Mouse (Mus musculus): ENCODE measurements at regions not wholly inside any gene's neighbourhood (a gene's known extent, or its start where the extent isn't known, plus 50 kb on each side); places are given as distances from the start of the nearest gene placed in this dataset.

DNA sequence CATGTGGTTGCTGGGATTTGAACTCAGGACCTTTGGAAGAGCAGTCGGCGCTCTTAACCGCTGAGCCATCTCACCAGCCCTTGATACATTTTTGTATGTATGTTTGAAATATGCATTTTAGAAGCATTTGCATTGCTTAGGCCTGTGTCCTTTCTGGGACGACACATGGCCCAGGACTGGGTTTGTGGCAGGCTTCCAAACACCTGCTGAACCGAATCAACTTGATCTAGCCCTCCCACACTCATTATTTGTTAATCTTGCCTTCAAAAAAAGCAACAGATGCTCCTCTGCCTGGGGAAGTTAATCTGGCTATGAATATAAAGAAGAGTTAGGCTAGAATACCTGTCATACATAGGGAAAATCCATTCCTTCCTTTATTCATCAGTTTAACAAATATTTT is 123.7 kb upstream of the Tmem164 start:
- WGBS = 80% methylated on average over 5 of the region's 5 CpGs
- no peak for DNase-seq (ENCODE audit: low spot score)
- Histone ChIP-seq H3K4me1 (ENCODE audit: insufficient read depth, low read depth, low read length) (no peaks in the 10 kb centered on the region), H3K9ac (replicated peaks; ENCODE audit: low read depth) (no peak overlapping the region), H3K36me3 (ENCODE audit: insufficient read depth, low read length) (no peaks in the 10 kb centered on the region), H3K27ac (ENCODE audit: low read length) (no peak overlapping the region), H3K4me2 (replicated peaks; ENCODE audit: low read depth, low read length) (no peak overlapping the region), H3K9me3 (ENCODE audit: low read length) (no peaks in the 10 kb centered on the region), H3K4me3 (ENCODE audit: low read depth, low read length) (no peak overlapping the region), H3K27me3 (replicated peaks; ENCODE audit: insufficient read depth, low read length) (no peaks in the 10 kb centered on the region)
- TF ChIP-seq CTCF (IDR thresholded peaks at IDR 0.05) (no peak), EP300 (IDR thresholded peaks at IDR 0.05) (no peak)
- ATAC-seq = no peak

GRCm38 (mm10) chrX:142560209-142560912 is 120.8 kb upstream of the Tmem164 start:
- peak; percentile 14 for DNase-seq (ENCODE audit: low spot score)
- TF ChIP-seq EP300 (IDR thresholded peaks at IDR 0.05) (no peak), CTCF (IDR thresholded peaks at IDR 0.05) (peak; percentile 32; the same call in 1 of the 2 replicates)
- WGBS = 53% methylated on average over 2 of the region's 2 CpGs

DNA sequence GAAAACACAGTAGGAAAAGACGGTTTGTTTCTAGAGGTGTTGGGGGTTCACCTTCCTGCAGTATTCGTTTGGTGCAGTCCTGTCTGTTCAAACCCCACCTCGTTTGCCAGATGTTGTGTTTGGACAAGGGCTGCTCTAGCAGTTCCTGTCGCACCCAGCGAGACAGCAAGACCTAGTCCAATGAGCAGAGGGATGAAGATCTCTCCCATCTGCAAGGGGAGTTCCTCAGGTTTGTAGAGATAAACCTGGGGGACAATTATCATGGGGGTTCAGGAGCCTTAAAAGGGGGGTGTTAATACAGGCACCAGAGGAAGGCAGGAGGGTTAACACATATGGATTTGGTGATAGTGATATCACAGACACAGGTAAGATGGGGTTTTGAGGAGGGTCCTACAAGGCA is 119.4 kb upstream of the Tmem164 start:
- ATAC-seq (no peak), DNase-seq (ENCODE audit: low spot score) (no peak)
- TF ChIP-seq CTCF (IDR thresholded peaks at IDR 0.05) = no peak
- no peak for TF ChIP-seq EP300 (IDR thresholded peaks at IDR 0.05)
- no peaks in the 10 kb centered on the region for H3K27me3 ChIP-seq (replicated peaks; ENCODE audit: insufficient read depth, low read length)
- H3K27ac ChIP-seq (ENCODE audit: low read length) = no peak overlapping the region
- no peaks in the 10 kb centered on the region for H3K36me3 ChIP-seq (ENCODE audit: insufficient read depth, low read length)
- no peak overlapping the region for H3K9ac ChIP-seq (replicated peaks; ENCODE audit: low read depth)
- WGBS = 61% methylated on average over 5 of the region's 5 CpGs
- H3K4me3 ChIP-seq (ENCODE audit: low read depth, low read length) = no peak overlapping the region
- H3K9me3 ChIP-seq (ENCODE audit: low read length) = no peaks in the 10 kb centered on the region
- no peaks in the 10 kb centered on the region for H3K4me1 ChIP-seq (ENCODE audit: insufficient read depth, low read depth, low read length)
- H3K4me2 ChIP-seq (replicated peaks; ENCODE audit: low read depth, low read length) = no peak overlapping the region

More at GRCm38 (mm10) chrX:142560209-142560912, 120.8 kb upstream of the Tmem164 start:
- Histone ChIP-seq H3K4me2 (replicated peaks; ENCODE audit: low read depth, low read length) (no peak overlapping the region), H3K4me3 (ENCODE audit: low read depth, low read length) (no peak overlapping the region), H3K36me3 (ENCODE audit: insufficient read depth, low read length) (no peaks in the 10 kb centered on the region), H3K9me3 (ENCODE audit: low read length) (no peaks in the 10 kb centered on the region), H3K9ac (replicated peaks; ENCODE audit: low read depth) (no peak overlapping the region), H3K4me1 (ENCODE audit: insufficient read depth, low read depth, low read length) (no peaks in the 10 kb centered on the region), H3K27me3 (replicated peaks; ENCODE audit: insufficient read depth, low read length) (no peaks in the 10 kb centered on the region), H3K27ac (ENCODE audit: low read length) (no peak overlapping the region)
- no peak for ATAC-seq

- no peak overlapping the region for H3K4me3 ChIP-seq (ENCODE audit: low read depth, low read length)
- no peak for ATAC-seq
- TF ChIP-seq CTCF (IDR thresholded peaks at IDR 0.05) (no peak), EP300 (IDR thresholded peaks at IDR 0.05) (no peak)
- H3K4me1 ChIP-seq (ENCODE audit: insufficient read depth, low read depth, low read length) = no peaks in the 10 kb centered on the region
- H3K27ac ChIP-seq (ENCODE audit: low read length) = no peak overlapping the region
- WGBS = 63% methylated on average over 9 of the region's 9 CpGs
- no peak overlapping the region for H3K9ac ChIP-seq (replicated peaks; ENCODE audit: low read depth)
- no peaks in the 10 kb centered on the region for H3K27me3 ChIP-seq (replicated peaks; ENCODE audit: insufficient read depth, low read length)
- DNase-seq (ENCODE audit: low spot score) = no peak
- no peaks in the 10 kb centered on the region for H3K36me3 ChIP-seq (ENCODE audit: insufficient read depth, low read length)
- no peak overlapping the region for H3K4me2 ChIP-seq (replicated peaks; ENCODE audit: low read depth, low read length)
- H3K9me3 ChIP-seq (ENCODE audit: low read length) = no peaks in the 10 kb centered on the region
These were observed 117.0 kb upstream of the Tmem164 start for GRCm38 (mm10) chrX:142564186-142564585.

DNA sequence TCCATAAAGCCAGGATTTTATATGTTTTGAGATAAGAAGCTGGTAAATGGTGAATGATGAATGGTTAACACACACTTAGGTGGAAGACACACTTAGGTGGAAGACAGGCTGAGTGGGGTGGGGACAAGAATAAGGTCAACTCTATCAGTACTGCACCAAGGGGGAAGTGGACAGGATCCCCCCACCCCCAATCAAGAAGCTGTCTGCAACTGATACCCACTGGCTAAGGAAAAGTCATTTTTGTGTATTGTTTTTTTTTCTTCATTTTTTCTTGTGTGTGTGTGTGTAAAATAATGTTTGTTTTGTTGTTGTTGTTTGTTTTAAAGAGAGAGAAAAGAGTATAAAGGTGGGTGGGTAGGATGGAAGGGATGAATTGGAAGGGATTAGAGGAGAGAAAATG is 109.4 kb upstream of the Tmem164 start:
- Histone ChIP-seq H3K9me3 (ENCODE audit: low read length) (no peaks in the 10 kb centered on the region), H3K36me3 (ENCODE audit: insufficient read depth, low read length) (no peaks in the 10 kb centered on the region), H3K27me3 (replicated peaks; ENCODE audit: insufficient read depth, low read length) (no peaks in the 10 kb centered on the region), H3K4me1 (ENCODE audit: insufficient read depth, low read depth, low read length) (no peaks in the 10 kb centered on the region), H3K27ac (ENCODE audit: low read length) (no peak overlapping the region), H3K4me2 (replicated peaks; ENCODE audit: low read depth, low read length) (no peak overlapping the region), H3K9ac (replicated peaks; ENCODE audit: low read depth) (no peak overlapping the region), H3K4me3 (ENCODE audit: low read depth, low read length) (no peak overlapping the region)
- ATAC-seq = no peak
- TF ChIP-seq CTCF (IDR thresholded peaks at IDR 0.05) = no peak
- TF ChIP-seq EP300 (IDR thresholded peaks at IDR 0.05) = no peak
- no peak for DNase-seq (ENCODE audit: low spot score)

DNA sequence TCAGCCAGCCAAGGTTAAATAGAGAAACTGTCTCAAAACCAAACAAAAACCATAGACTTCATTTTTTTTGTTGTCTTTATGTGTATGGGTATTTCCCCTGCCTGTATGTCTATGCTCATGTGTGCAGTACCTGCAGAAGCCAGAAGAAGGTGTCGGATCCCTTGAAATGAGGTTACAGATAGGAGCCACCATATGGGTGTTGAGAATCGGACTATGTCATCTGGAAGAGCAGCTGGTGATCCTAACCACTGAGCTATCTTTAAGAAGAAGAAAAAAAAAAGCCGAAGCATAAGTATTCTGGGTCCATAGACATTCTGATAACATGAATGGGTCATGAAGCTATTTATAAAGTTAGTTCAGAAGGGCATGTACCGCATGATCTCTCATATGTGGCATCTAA is 107.2 kb upstream of the Tmem164 start:
- Histone ChIP-seq H3K27me3 (replicated peaks; ENCODE audit: insufficient read depth, low read length) (no peaks in the 10 kb centered on the region), H3K9me3 (ENCODE audit: low read length) (no peaks in the 10 kb centered on the region), H3K27ac (ENCODE audit: low read length) (no peak overlapping the region), H3K4me1 (ENCODE audit: insufficient read depth, low read depth, low read length) (no peaks in the 10 kb centered on the region), H3K4me2 (replicated peaks; ENCODE audit: low read depth, low read length) (no peak overlapping the region), H3K9ac (replicated peaks; ENCODE audit: low read depth) (no peak overlapping the region), H3K4me3 (ENCODE audit: low read depth, low read length) (no peak overlapping the region), H3K36me3 (ENCODE audit: insufficient read depth, low read length) (no peaks in the 10 kb centered on the region)
- TF ChIP-seq EP300 (IDR thresholded peaks at IDR 0.05) (no peak), CTCF (IDR thresholded peaks at IDR 0.05) (no peak)
- 95% methylated on average over 4 of the region's 4 CpGs for WGBS
- no peak for ATAC-seq
- DNase-seq (ENCODE audit: low spot score) = no peak
